Mouse (Mus musculus): ENCODE results near the gene Dab1.

DNA sequence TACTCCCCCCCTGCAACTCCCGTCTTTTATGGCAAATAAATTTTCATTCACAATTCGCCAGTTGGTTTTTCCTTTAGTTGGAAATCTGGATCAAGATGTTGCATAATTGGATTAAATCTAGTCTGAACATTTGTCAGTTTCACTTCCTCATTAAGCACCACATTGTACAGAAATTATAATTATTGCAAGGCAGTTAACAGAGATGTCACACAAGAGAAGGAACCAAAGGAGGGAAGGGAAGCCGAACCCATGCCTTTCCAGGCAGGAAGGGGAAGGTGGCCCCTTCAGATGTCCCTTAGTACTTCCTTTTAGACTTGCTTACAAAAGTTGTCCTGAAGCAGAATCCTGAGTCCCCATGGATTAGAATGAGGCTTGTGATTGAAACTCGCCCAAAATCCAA is 1078.5 kb downstream of the Dab1 start:
- TF ChIP-seq POLR2A (IDR thresholded peaks at IDR 0.05; ENCODE audit: extremely low read depth, insufficient read depth, low read length) (no peak), CTCF (IDR thresholded peaks at IDR 0.05; ENCODE audit: low read depth, low read length) (no peak)
